Mouse (Mus musculus): Measurements from ENCODE around the gene Uqcrc1.

Gene Uqcrc1

DNA sequence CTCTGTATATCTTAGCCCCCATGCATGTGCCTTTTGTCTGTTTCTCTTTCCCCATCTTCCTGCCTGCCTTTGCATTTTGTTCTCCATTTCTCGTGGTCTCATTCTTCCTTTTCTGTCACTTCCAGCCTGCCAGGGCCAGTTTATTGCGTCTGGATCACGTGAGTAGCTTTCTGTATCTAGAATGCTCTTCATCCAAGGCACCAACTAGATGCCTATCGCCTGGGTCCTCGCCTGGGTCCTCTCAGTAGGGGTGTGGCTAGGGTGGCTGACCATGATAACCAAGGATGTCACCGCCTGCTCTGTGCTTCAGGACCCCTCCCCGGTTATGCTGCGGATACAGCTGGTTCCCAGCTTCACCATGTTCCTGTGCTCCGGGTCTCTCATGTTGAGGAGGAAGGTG is 46.8 kb downstream of the Uqcrc1 start:
- in situ Hi-C loops (cut with MboI, MseI) = loop anchor here (10.0 kb wide), 1 partner anchor 1262 kb away; the partner anchor contains the start of gene Cspg5

- in situ Hi-C loops (cut with MboI, MseI) = loop anchor here (10.0 kb wide), 1 partner anchor 1259 kb away; the partner anchor contains the start of gene Cspg5
Observed at GRCm38 (mm10) chr9:108985710-108986109, 49.3 kb downstream of the Uqcrc1 start, which contains the start of gene Ucn2. Gene Ucn2 (plus strand): TSS chr9:108986010.

DNA sequence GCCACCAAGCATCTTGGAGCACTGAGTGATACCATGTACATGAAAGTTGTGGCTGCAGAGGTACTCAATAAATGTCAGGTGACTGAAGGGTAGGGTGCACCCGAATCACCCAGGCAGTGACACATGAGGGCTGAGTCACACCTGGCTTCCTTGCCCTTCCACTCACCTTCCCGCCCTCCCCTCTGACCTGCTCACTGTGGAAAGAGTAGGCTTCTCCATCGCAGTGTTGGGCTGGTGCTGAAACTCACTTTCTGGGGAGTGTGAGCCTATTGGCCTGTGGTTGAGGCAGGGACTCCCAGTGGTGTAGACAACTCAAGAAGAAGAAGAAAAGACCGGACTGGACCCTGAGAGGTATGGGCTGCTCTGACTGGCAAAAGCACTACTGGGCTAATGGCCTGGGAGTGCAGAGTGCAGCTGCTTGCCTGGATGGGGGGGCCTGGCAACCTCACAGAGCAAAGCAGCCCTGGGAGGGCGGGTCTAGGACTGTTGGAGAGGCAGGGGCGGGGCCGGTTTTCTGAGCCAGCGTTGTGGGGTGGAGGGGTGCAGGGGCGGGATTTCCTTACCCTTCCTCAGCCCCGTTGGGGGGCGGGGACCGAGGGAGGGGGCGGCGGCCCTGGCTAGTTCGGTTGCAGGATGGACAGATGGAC is 51.4 kb downstream of the Uqcrc1 start:
- in situ Hi-C loops (cut with MboI, MseI) = loop anchor here (10.0 kb wide), 1 partner anchor 1257 kb away; the partner anchor contains the start of gene Cspg5

GRCm38 (mm10) chr9:108989802-108990461 is 53.5 kb downstream of the Uqcrc1 start:
- in situ Hi-C loops (cut with MboI, MseI) = loop anchor here (5.0 to 10.0 kb wide), 2 partner anchors 67 to 1255 kb away; partner anchors contain the start of genes Cspg5 and Trex1

- in situ Hi-C loops (cut with MboI, MseI) = loop anchor here (5.0 kb wide), 1 partner anchor 67 kb away; the partner anchor contains the start of gene Trex1
Observed at GRCm38 (mm10) chr9:108990462-108990820, 54.0 kb downstream of the Uqcrc1 start.

DNA sequence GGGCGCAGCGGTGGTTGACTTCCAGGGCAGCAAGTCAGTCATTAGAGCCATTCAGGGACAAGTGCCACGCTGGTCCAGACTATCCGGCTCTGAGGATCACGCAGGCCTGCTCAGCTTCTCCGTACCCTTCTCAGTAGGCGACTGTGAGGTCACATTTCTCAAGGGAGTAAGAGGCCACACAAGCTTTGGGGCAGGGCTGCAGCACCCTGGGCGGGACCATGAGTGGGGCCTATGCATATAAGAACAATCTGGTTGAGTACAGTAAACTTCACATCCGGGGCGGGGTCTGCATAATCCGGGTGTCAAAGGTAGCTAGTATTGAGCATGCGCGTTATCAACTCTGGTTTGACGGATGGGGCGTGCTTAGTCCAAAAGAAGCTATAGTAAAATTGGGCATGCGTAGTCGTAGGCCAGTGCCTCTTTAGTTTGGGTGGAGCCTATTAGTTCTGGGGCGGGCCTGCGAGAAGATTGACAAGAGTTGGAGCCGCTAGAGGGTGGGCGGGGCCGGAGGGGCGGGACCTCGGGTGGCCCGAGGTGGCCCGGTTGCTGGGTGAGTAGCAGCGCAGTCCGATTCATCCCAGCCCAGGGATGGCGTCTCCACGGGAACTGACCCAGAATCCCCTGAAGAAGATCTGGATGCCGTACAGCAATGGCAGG is 55.1 kb downstream of the Uqcrc1 start, which contains the start of gene Pfkfb4:
TSS of gene Pfkfb4 (plus strand) at position 351 of the 657 bp plus-strand sequence.
- in situ Hi-C loops (cut with MboI, MseI) = loop anchor here (5.0 kb wide), 1 partner anchor 66 kb away; the partner anchor contains the start of gene Trex1

GRCm38 (mm10) chr9:108992085-108992469 is 55.6 kb downstream of the Uqcrc1 start:
- in situ Hi-C loops (cut with MboI, MseI) = loop anchor here (5.0 kb wide), 1 partner anchor 65 kb away; the partner anchor contains the start of gene Trex1

GRCm38 (mm10) chr9:108992620-108993361 is 56.4 kb downstream of the Uqcrc1 start:
- in situ Hi-C loops (cut with MboI, MseI) = loop anchor here (5.0 kb wide), 1 partner anchor 65 kb away; the partner anchor contains the start of gene Trex1

DNA sequence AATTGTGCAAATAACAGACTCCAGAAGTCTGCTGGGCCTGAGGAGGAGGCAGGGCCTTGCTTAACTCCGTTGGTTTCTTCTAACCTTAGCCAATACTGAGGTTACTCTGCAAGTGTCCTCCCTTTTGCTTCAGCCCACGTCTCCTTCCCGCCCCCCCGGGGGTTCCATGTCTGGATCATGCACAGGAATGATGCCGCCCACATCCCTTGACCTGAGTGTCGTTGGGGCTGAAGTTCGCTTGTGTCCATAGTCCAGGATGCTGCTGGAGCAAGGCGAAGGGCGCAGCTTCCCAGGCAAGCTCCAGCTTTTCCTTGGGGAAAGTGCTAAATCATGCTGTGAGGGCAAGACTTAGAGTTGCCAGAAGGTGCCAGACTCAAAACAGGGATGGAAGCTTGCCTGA is 60.0 kb downstream of the Uqcrc1 start:
- in situ Hi-C loops (cut with MboI, MseI) = no loop called here

- in situ Hi-C loops (cut with MboI, MseI) = no loop called here
Observed at GRCm38 (mm10) chr9:108998287-108999166, 62.1 kb downstream of the Uqcrc1 start.

GRCm38 (mm10) chr9:108999167-108999526 is 62.7 kb downstream of the Uqcrc1 start:
- in situ Hi-C loops (cut with MboI, MseI) = no loop called here
